Mouse (Mus musculus): ENCODE measurements around the gene Slc7a14. TPM values are rescaled to one million over a fixed set of nuclear protein-coding genes. Genes with fewer than 3 reads are reported as not detected.

Slc7a14 gene
- polyA plus RNA-seq, 1 experiment from 2014 or later = 3.0 TPM

Other genes with a start within 250 kb of the Slc7a14 start
- 36.8 and 41.1 TPM in 2 replicates for gene Skil, start 215.3 kb downstream of the Slc7a14 start, polyA plus RNA-seq (2015; fragmentation: Nextera tagmentation; extraction: Ambion mirVana)
- gene Cldn11, start 160.5 kb downstream of the Slc7a14 start, polyA plus RNA-seq (2015; fragmentation: Nextera tagmentation; extraction: Ambion mirVana) = 43.4 and 47.0 TPM in 2 replicates

All from midbrain, embryonic 13.5 days (tissue).